Mouse (Mus musculus) lung, postnatal 14 days (tissue): Measurements from ENCODE around the gene Tmem254c.
"Not testable (repeated sequence)": the region's sequence is repeated elsewhere in the genome, so short reads cannot be mapped to it uniquely, and the experiment has no call there.

Experiments
- DNase-seq: peaks from one replicate; pipeline ENCODE4 v3.0.0; 2021

Gene Tmem254c

GRCm38 (mm10) chr14:26067325-26067633 lies at the start of gene Tmem254c:
TSS of gene Tmem254c (minus strand) at chr14:26067355.
- DNase-seq: not testable (repeated sequence)

DNA sequence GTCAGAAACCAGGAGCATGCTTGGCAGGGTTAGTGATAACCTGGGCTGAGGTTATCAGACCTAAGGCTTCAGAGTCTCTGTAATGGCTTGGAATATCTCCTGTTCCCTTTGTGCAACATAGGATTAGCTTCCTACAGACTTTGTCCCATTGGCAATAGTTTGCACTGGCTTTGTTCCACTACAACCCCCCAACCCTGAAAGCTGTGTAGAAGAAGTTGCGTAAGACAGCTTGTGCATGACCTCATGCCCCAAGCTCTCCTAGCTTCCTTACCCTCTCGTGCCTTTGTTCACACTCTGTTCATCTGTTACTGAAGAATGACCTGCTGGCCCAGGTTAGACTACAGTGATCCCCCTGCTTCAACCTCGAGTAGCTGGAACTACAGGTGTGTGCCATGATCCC lies 30.5 kb upstream of the Tmem254c start:
- not testable (repeated sequence) for DNase-seq

- DNase-seq: not testable (repeated sequence)
Measured at GRCm38 (mm10) chr14:26081997-26082396, 14.8 kb upstream of the Tmem254c start, which contains the start of gene Cphx3. TSS of gene Cphx3 (plus strand) at chr14:26082297.

DNA sequence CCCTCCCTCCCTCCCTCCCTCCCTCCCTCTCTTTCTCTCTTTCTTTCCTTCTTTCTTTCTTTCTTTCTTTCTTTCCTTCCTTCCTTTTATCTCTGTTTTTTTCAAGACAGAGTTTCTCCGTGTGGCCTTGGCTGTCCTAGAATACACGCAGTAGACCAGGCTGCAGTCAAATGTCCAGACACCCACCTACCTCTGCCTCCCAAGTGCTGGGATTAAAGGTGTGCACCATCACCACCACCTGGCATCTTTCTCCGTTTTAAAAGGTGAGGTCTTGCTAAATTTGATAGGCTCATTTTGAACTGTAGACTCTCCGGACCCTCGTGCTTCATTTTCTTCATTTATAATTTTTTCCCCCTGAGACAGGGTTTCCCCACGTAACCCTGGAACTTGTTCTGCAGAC lies 14.1 kb upstream of the Tmem254c start, which contains the start of gene Cphx2:
Gene Cphx2 (plus strand): TSS at position 301 of the 400 bp plus-strand sequence.
- not testable (repeated sequence) for DNase-seq

DNA sequence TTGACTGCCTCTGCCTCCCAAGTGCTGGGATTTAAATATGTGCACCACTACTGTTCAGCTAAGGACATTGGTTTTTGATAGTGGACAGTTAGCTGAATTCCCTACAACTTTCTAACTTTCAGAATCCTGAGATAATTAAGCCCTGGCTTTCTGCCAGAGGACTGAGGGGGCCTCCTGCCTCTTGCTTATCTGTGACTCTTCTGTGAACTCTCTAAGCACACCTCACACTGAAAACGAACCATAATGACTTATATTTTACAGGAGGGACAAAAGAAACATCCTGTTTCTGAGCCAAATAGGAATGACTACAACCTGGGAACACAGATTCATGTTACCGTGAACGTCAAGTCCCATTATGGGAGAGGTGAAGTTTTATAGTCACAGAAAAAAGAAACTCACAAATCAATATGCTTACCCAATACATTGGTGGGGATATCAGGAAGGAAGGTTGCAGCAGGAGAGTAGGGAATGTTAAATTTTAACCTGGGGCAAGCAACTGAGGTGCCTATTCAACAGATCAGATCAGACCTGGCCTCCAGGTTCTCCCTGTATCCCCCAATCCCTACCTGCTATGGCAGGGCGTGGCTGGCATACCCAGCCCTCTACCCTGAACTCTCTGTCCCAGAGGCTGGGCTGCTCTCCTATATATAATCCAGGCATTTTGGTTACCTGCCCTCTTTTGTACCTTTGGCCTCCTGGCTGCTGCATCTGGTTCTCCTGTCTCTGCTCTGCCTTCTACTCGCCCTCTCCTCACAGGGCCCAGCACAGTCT lies 9.7 kb upstream of the Tmem254c start:
- not testable (repeated sequence) for DNase-seq

GRCm38 (mm10) chr14:26066574-26067324 lies 406 bp downstream of the Tmem254c start:
- not testable (repeated sequence) for DNase-seq

- DNase-seq: not testable (repeated sequence)
Measured at GRCm38 (mm10) chr14:26059362-26059761, 7.8 kb downstream of the Tmem254c start.

DNA sequence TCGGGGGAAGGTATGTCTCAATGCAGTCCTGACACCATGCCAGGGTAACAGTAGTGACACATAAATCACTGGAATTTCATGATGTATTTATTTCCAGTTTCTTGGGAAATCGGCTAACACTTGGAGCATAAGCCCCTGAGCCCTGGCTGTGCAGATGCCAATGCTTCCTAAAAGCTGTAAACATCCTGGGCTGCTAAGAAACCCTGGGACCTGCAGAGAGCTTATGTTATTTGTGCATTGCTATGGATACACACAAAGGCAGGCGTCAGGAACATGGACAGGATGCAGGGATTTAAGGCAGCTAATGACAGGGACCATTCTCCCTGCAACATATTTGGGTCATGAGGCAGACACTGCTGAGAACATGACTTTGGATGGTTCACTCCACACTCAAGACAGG lies 9.0 kb downstream of the Tmem254c start:
- DNase-seq: not testable (repeated sequence)

DNA sequence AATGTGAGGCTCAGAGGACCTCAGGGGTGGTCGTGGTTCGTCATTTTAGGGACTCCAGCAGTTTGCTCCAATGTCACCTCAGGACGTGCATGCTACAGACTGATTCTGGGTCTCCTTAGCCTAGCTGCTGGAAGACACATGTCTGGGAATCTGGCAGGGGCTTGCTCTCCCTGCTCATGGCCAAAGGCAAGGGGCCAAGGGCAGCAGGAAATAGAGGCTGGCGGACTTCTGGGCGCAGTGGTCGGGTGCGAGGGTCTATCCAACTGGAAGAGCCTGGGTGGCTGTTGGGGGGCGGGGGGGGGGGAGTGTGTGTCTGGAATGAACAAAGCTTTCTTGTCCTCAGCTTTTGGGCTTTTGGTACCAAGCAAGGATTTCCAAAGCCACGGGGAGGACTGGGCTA lies 18.4 kb downstream of the Tmem254c start:
- DNase-seq: not testable (repeated sequence)

DNA sequence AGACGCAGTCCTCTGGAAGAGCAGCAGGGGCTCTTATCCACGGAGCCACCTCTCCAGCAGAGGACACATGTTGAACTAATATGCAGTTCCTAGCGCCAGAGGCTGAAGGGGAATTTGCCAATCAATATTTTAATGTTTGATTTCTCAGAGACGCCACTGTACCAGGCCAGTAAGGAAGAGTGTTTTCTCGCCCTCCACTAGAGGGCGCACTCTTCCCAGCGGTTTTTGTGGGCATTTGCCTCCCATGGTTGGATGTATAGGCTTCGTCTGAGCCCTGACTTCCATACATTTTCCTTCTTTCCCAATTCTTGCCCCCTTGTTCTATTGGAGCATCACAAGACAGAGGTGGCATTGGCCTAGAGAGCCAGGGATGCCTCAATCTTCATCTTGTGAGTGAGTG lies 20.1 kb downstream of the Tmem254c start:
- DNase-seq: not testable (repeated sequence)

GRCm38 (mm10) chr14:26045007-26045406 lies 22.1 kb downstream of the Tmem254c start:
- DNase-seq: not testable (repeated sequence)

- not testable (repeated sequence) for DNase-seq
Measured at GRCm38 (mm10) chr14:26042611-26043010, 24.5 kb downstream of the Tmem254c start, which contains the start of gene Gm9780. TSS of gene Gm9780 (minus strand) at chr14:26042711.

DNA sequence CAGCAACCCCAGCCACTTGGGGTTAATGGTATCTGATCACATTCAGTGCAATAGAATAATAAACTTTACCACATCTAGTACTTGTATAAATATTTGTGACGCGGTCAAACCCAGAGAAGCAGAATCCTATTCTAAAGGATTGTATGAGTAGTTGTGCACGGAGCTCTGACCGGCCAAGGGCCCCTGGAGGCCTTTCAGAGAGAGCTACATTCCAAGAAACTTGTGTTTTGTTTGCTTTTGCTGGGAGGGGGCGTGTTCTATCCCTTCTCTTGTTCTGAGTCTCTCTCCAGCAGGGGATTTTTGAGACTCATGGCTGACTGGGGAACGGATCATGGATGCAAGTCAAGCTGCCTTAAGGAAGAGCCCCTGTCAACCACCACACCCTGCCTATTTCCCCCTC lies 31.7 kb downstream of the Tmem254c start:
- DNase-seq: not testable (repeated sequence)

- DNase-seq: not testable (repeated sequence)
Measured at GRCm38 (mm10) chr14:26034364-26034763, 32.8 kb downstream of the Tmem254c start.

DNA sequence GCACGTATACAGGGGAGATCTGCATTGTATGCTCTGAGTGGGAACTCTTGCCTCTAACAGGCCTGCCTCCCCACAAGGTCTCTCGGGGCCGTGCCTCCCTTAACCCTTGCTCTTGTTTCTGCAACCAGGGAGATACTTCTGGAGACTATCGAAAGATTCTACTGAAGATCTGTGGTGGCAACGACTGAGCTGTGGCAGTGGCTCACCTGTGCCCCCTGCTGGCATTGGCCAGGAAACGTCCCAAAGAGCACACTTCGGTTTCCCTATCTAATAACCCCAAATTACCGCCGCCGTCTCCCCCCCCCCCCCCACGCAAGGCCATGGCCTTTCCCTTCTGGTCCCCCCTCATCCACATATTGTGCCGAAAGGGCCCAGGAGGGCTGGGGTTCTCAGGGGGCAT lies 41.5 kb downstream of the Tmem254c start:
- DNase-seq: not testable (repeated sequence)

DNA sequence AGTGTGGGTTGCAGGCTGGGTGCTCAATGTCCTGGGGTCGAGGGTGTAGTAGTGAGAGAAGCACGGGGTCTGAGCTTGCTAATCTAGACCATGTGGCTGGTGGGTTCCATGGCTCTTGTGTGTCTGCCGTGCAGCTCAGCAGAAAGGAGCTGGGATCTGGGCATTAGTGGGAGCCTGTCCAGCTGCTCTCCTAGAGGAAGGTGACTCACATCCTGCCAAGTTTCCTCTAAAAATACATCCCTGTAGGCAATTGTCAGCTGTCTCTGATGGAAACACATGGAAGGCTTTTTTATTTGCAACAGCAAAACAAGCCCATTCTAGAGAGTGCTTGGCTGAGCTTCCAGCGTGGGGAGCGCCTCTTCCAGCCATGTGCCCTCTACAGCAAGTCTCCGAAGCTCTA lies 44.3 kb downstream of the Tmem254c start:
- not testable (repeated sequence) for DNase-seq

DNA sequence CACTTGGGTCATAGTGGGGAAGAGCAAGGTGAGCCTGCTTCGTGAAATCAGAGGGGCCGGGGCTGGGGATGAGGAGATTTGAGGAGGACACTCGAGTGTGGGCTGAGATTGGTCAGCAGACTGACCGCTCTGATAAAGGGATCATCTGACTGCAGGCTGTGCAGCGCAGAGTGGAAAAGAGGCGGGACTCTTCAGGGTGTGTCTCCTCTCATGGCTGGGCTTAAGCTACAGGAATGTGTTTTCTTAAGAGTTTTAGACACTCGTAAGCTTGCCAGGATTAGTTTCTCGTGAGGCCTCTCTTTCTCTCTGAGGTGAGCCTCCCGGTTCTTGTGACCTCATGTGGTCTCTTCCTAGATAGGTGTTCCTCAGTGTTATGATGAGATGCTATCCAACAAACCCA lies 45.6 kb downstream of the Tmem254c start:
- DNase-seq: not testable (repeated sequence)

- not testable (repeated sequence) for DNase-seq
Measured at GRCm38 (mm10) chr14:26016414-26016813, 50.7 kb downstream of the Tmem254c start.
